Mouse (Mus musculus): ENCODE results near the gene Bcl3.

Gene Bcl3

GRCm38 (mm10) chr7:19768251-19768650, 54.3 kb downstream of the Bcl3 start:
- DNase-seq = no peak

- no peak for DNase-seq
These were observed 58.0 kb downstream of the Bcl3 start for GRCm38 (mm10) chr7:19764581-19764980.

- DNase-seq = no peak
These were observed 58.6 kb downstream of the Bcl3 start for GRCm38 (mm10) chr7:19763829-19764477.

- DNase-seq = no peak
These were observed 60.3 kb downstream of the Bcl3 start for GRCm38 (mm10) chr7:19762283-19762682.

- DNase-seq = no peak
These were observed 62.5 kb downstream of the Bcl3 start for GRCm38 (mm10) chr7:19760021-19760420.

GRCm38 (mm10) chr7:19758623-19759022, 63.9 kb downstream of the Bcl3 start:
- DNase-seq = no peak
